ENCODE assay signal across 9 mouse cellular contexts in genomic region chr5:111649012-111649411, GRCm38 (mm10).
DNase-seq lines count a peak whose midpoint lies in the region; ATAC-seq lines count a peak whose summit lies in the region.
"Had no signal": no experiment of that assay in that cellular context is flagged by ENCODE, and none has a peak within 500 bp of the region (broad histone marks: within the 10 kb centered on the region; RNA-seq: fewer than 3 reads in every experiment).

No protein-coding gene starts in this region.

- no peaks in the 10 kb centered on the region for H3K9me3 ChIP-seq in hindbrain, embryonic 11.5 days (ENCODE audit: control insufficient read depth, low read length)
- H3K9me3 ChIP-seq in lung, embryonic 15.5 days: no peaks in the 10 kb centered on the region
- H3K9me3 ChIP-seq: megakaryocyte, embryonic 14.5 days had no signal

- peaks cover 20% of the 10 kb centered on the region for H3K4me1 ChIP-seq in hindbrain, embryonic 11.5 days (replicated peaks; ENCODE audit: control insufficient read depth, insufficient read depth, low read length)
- peaks cover 28% of the 10 kb centered on the region for H3K4me1 ChIP-seq in lung, embryonic 15.5 days

- no peak overlapping the region for H3K4me3 ChIP-seq in hindbrain, embryonic 11.5 days (ENCODE audit: low read depth, low read length)
- no peak overlapping the region for H3K4me3 ChIP-seq in lung, embryonic 15.5 days
- H3K4me3 ChIP-seq: megakaryocyte, embryonic 14.5 days had no signal

- ATAC-seq in hindbrain, embryonic 11.5 days (ENCODE audit: low FRiP score): peak; percentile 84
- no peak for ATAC-seq in lung, embryonic 15.5 days (ENCODE audit: borderline replicate concordance, extremely low read depth, low FRiP score, low TSS enrichment)

- H3K27me3 ChIP-seq in hindbrain, embryonic 11.5 days (ENCODE audit: control insufficient read depth, insufficient read depth, low read length): no peaks in the 10 kb centered on the region
- no peaks in the 10 kb centered on the region for H3K27me3 ChIP-seq in lung, embryonic 15.5 days

- H3K36me3 ChIP-seq in hindbrain, embryonic 11.5 days (ENCODE audit: control insufficient read depth, insufficient read depth, low read length): no peaks in the 10 kb centered on the region
- H3K36me3 ChIP-seq in lung, embryonic 15.5 days: no peaks in the 10 kb centered on the region

- H3K9ac ChIP-seq in hindbrain, embryonic 11.5 days (ENCODE audit: low read depth, low read length): no peak overlapping the region
- no peak overlapping the region for H3K9ac ChIP-seq in lung, embryonic 15.5 days

- DNase-seq in embryo, embryonic 11.5 days (ENCODE audit: low read depth, low spot score): peak; percentile 69
- peak; percentile 83 for DNase-seq in forelimb bud, embryonic 11.5 days (ENCODE audit: low read depth, low spot score)
- DNase-seq in hindbrain, embryonic 11.5 days (ENCODE audit: low spot score): peak; percentile 88
- peak; percentile 77 to 91 for DNase-seq in layer of hippocampus, adult 18-20 months (ENCODE audit: low spot score in 2 of 2)
- DNase-seq in right cerebral cortex, adult 2 months (ENCODE audit: low spot score in 2 of 2): peak; percentile 70 to 78
- no peak for DNase-seq in cerebellum, adult 8-10 months
- no peak for DNase-seq in cerebellum, adult 18-20 months

- no peak overlapping the region for H3K4me2 ChIP-seq in hindbrain, embryonic 11.5 days (replicated peaks; ENCODE audit: low read depth, low read length)
- H3K4me2 ChIP-seq in lung, embryonic 15.5 days: peak overlapping the region; percentile 17; the same call in 1 of the 2 replicates

- 8% methylated on average over 10 of the region's 10 CpGs for WGBS in hindbrain, embryonic 11.5 days
- 12% methylated on average over 10 of the region's 10 CpGs for WGBS in lung, embryonic 15.5 days

- H3K27ac ChIP-seq in hindbrain, embryonic 11.5 days (ENCODE audit: low read depth, low read length): peak overlapping the region; percentile 13; the same call in 1 of the 2 replicates
- H3K27ac ChIP-seq in lung, embryonic 15.5 days: no peak overlapping the region

Comparison
In these comparisons a context has a peak if more than half of its experiments do, and no peak if none do; other contexts are left out.
1. DNase-seq: peak in embryo, embryonic 11.5 days (single experiment), forelimb bud, embryonic 11.5 days (single experiment), hindbrain, embryonic 11.5 days (single experiment), layer of hippocampus, adult 18-20 months (2 of 2) and right cerebral cortex, adult 2 months (2 of 2); none in cerebellum, adult 8-10 months (single experiment) and cerebellum, adult 18-20 months (0 of 2).